Mouse (Mus musculus) NIH3T3 (cell line): ENCODE measurements around the gene Nes.

Experiments used
- DNase-seq: peaks from one replicate; pipeline ENCODE4 v3.0.0-alpha.2; 2012; ENCODE audit warnings: low read depth

Gene Nes

DNA sequence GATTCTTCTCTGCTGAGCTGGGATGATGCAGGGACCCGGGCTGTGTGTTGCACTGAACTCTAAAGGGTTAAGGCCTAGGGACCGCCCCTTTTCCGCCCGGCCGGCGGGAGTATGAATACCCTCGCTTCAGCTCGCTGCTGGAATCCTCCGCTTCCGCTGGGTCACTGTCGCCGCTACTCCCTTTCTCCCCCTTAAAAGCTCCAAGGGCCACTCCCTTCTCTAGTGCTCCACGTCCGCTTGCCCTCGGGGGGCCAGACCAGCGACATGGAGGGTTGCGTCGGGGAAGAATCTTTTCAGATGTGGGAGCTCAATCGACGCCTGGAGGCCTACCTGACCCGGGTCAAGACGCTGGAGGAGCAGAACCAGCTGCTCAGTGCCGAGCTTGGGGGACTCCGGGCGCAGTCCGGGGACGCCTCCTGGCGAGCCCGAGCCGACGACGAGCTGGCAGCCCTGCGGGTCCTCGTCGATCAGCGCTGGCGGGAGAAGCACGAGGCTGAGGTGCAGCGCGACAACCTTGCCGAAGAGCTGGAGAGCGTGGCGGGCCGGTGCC, at the start of gene Nes:
Gene Nes, plus strand, starts transcription at position 140 of the 550 bp plus-strand sequence.
- DNase-seq = peak; percentile 53

DNA sequence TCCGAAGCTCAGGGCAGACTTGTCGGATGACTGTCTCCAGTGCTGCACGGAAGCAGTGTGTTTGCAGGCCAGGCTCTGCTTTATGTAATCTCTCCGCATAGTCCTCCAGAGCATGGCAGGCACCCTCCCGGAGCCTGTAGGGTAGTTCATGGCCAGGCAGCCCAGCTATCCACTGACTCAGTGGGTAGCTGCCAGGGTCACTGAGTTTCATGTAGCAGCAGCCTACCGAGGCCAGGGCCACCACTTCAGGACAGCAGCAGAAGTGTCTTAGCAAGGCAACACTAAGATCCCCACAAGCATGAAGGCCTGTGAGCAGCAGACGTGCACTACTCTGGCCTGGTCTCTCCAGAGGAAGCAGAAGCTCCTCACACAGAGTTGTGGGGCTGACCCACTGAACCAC, 45.9 kb upstream of the Nes start:
- DNase-seq = no peak

DNA sequence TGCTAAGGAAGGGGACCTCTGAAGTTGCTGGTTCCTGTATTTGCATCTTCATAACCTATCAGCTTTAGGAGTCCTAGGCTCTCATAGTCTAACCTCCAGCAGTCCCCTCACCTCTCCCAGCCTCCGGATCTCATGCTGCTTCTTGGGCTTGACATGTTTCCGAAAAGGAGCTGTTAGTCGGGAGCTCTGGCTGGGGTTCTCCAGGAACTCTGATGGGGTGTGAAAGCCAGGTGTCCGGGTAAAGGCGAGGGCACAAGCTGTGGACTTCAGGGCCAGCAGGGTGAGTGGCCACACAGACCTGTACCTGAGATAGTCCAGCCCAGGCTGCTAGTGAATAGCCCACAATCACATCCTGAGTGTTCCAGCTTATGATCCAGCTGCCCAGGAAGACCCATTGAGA, 43.4 kb upstream of the Nes start:
- DNase-seq = no peak

DNA sequence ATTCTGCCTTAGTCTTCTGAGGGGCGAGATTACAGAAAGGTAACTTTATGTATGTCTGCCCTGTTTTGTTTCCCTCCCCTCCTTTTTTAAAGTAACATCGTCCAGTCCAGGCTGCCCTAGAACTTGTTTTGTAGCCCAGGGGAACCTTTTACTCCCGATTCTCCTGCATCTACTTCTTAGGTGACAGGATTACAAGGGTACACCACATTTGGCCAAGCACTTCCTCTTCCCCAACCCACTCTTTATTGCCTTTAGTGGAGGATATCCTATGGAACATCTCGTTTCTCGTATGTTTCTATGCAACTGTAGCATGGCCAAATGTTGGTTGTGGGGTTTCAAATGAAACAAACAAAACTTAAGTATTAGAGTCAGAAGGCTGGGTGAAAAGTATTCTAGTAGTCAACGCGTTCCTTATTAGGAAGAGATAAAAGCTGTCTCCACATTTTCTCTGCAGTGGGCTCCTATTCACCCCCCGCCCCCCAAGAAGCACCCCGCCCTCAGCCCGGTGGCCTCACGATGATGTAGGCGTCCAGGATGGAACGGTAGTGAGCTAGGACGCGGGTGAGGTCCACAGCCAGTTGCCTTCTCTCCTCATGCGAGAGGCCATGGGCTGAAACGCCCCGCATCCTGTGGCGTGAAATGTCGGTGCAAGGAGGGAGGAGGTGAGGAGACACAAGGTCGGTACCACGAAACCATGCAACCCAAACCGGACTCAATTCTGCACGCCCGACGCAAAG, 41.4 kb upstream of the Nes start:
- DNase-seq = no peak

DNA sequence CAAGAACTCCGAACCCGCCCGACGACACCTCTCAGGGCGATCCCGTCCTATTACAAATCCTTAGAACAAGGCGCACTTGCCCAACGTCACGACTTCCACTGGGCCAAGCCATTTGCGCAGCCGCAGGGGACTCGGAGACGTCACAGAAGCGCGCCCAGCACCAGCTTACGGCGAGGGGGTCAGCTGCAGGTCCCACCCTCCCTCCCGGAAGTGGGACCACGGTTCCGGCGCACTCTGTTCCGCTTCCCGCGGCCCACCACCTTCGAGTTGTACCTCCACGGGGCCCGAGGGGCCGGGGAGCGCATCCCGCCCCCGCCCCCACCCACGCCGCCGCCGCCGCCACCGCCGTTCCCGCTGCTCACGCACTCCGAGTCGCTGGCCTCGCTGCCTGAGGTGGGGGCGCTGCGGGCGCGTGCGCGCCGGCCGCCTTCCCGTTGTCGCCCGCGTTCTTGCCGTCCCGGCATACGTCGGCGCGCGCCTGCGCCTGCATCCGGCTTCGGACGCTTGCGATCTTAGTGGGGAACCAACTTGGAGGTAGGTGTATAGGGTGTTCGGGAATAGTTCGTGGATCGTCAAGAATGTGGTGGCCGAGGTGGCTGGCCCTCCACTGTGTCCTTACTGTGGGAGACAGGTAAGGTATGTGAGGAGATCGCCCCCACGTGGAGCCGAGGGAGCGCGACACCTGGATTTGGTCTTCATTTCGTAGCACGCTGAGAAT, 40.6 kb upstream of the Nes start, which contains the start of the genes Isg20l2 and Rrnad1:
Gene Isg20l2, plus strand, starts transcription at position 237 of the 718 bp plus-strand sequence.
Gene Rrnad1, minus strand, starts transcription at position 640 of the 718 bp plus-strand sequence.
- peak; percentile 98 for DNase-seq

DNA sequence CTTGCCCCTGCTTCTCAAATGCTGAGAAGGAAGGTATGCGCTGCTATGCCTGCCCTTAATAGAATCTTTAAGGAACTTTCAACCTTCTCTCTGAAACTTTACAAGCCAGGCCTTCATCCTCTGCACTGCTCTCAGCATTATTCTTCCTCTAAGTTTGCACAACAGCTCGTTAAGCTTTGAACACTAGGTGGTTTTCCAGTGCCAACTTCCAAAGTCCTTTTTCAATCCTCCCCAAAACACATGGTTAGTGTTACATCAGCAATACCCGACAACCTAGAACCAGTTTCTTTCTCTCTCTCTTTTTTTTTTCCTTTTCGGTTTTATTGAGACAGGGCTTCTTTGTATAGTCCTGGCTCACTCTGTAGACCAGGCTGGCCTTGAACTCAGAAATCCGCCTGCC, 36.9 kb upstream of the Nes start:
- DNase-seq = no peak

DNA sequence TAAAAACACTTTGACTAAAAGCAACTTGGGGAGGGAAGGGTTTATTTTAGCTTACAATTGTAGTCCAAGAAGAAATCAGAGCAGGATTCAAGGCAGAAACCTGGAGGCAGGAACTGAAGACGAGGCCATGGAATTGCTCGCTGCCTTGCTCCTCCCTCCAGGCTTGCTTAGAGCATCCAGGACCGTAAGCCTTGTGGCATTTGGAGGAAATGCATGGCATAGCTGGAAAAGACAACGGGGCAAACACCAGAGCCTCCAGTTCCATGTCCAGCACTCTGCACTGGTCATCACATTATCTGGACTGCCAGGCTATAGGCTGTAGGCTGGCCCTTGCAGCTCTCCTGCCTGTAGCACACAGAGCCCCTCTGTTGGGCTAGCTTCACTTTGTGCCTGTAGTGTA, 36.4 kb upstream of the Nes start:
- DNase-seq = no peak

DNA sequence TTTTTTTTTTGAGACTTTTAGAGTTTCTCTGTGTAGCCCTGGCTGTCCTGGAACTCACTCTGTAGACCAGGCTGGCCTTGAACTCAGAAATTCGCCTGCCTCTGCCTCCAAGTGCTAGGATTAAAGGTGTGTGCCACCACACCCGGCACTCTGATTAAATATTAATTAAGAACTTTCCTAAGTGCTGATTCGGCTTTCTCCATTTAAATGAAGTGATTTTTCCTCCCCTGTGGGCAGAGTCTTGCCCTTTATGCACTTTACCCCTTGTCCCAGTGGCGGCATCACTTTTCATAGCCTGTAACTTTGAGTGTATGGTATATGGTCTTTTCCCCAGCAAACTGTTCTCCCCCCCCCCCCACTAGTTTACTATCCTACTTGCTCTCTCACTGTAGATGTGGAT, 35.7 kb upstream of the Nes start:
- no peak for DNase-seq

DNA sequence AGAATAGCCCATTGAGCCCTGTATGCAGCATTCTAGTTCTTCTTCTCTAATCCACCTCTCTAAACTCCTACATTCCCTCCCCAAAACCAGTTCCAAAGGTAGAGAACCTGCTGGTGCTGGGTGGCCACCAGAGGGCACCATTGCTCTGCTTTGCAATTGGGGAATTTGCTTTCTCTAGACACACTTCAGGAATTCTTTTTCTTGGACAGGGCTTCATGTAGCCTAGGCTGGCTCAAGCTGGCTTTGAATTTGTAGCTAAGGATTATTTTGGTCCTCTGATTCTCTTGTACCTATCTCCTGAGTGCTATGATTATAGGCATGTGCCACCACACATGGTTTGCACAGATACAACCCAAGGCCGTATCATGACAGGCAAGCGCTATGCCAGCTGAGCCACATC, 35.1 kb upstream of the Nes start:
- DNase-seq = peak; percentile 92

DNA sequence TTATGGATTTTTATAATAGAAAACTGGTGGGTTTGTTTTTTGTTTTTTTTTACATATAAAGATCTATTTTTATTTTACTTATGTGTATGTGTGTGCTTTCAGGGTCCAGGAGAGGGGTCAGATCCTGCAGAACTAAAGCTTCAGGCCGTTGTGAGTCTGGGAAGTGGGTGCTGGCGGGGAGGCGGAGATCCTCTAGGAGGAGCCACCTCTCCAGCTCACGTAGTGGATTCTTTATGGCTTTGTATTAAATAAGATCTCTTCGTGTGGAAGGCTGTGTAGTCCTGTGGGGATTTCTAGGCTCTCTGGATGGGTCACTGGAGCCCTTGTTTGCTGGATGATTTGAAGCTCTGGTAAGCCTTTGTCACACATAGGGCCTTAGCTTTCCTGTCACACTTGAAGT, 30.3 kb upstream of the Nes start:
- peak; percentile 51 for DNase-seq

DNA sequence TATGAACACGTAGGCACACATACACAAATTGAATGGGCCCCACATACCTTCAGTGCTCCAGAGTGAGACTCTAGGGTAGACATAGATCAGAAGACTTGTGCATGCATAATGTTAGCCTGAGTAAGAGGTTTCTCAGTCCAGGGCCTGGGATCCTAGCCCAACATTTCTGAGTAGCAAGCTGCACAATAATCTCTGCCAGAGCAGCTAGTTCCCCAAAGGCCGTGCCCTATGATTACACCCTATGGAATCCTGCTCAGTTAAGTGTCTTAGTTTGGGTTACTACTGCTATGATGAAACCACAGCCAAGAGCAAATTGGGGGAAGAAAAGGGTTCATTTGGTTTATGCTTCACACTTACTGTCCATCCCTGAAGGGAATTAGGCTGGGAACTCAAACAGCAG, 28.4 kb upstream of the Nes start:
- peak; percentile 90 for DNase-seq

DNA sequence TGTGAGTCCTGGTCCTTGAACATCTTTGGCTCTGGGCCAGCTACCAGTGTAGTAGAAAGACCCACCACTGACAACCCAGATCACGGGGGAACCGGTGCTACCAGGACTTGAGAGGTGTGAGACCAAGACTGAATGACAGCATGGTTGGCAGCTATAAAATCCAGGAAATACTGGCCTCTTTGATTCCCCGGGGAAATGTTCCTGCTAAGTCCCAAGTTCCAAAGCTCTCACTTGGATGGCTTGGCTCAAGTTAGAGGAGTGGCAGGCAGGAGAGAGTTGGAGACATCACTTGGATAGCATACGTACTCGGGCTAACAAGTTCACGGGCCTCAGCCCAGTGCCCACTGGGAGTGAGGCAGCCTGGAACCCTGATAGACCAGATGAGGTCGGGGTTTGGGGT, 27.3 kb upstream of the Nes start:
- no peak for DNase-seq

DNA sequence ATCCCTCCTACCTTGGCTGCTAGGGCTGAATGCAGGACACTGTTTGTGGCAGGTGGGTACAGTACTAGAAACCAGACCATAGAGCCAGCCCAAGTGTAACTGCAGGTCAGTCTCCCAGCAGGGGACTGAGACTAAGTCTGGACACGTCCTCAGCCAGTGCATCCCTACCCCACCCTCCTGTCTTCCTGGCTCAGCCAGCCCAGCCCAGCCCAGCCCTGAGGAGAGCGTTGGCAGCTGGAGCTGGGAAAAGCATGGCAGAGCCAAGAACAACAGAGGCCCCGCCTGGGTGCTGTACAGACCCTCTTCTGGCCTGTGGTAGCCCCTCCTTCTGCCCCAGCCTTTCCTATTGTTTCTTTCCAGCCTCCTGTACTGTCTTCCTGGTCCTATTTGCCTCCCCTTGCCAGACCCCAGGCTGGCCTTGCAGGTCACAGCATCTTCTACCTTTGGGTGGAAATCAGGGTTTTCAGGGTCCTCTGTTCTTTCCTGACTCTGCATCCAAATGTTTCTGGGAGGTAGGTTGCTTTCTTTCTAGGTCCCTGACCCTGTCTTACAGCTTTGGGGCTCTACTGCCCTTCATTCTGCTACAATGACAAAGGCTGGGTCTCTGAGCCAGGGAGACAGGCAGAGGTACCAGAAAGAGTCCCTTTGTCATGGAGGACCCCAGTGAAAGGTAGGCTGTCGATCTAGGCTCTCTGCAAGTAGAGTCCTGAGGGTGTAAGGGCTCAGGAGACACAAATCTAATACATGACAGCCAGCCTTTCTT, 25.9 kb upstream of the Nes start:
- peak; percentile 80 for DNase-seq

DNA sequence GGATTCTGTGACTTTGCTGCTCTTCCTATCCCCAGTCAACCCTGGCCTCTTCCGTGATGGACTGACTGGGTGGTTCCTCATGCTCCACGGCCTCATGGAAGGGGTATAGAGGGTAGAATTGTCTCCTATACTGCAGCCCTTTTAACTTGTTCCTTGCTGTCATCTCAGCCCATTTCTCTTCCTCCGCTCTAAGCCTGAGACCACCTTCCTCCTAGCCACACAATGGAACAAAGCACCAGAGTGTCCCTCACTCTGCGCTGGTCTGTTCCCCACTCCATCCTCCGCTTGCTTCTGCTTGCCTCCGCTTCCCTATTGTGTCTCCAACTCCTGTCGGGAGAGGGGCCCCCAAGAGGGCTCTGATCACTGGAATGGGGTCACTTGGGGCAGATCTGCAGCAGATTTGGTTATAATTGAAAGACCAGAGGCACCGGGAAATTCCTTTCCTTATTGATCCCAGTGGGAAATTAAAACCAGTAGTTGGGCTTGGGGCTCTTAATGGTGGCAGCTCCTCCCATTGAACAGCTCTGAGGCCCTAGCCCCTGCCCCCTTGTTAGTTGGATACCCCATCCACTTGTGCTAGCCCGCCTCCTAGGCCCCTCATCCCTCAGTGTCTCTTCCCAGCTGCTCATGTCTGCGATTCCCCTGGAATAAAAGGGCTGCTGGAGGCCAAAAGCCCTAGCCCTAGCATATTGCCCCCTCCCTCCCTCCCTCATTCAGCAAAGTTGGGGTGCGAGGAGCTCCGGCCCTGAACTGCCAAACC, 24.9 kb upstream of the Nes start:
- no peak for DNase-seq

DNA sequence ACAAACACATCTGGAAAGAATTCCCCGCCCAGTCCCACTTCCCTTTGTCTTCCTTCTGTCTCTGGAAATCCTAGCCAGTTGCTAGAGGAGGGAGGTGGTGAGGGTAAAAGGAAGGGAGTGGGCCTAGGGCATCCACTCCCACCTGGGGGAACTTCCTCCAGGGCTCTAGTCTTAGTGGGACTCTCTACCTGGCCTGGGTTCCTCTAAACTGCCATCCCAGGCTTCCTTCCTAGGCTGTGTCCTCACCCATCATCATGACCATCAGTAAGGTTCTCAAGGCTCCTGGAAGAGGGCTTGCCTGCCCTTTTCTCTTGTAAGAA, 24.4 kb upstream of the Nes start:
- peak; percentile 73 for DNase-seq

DNA sequence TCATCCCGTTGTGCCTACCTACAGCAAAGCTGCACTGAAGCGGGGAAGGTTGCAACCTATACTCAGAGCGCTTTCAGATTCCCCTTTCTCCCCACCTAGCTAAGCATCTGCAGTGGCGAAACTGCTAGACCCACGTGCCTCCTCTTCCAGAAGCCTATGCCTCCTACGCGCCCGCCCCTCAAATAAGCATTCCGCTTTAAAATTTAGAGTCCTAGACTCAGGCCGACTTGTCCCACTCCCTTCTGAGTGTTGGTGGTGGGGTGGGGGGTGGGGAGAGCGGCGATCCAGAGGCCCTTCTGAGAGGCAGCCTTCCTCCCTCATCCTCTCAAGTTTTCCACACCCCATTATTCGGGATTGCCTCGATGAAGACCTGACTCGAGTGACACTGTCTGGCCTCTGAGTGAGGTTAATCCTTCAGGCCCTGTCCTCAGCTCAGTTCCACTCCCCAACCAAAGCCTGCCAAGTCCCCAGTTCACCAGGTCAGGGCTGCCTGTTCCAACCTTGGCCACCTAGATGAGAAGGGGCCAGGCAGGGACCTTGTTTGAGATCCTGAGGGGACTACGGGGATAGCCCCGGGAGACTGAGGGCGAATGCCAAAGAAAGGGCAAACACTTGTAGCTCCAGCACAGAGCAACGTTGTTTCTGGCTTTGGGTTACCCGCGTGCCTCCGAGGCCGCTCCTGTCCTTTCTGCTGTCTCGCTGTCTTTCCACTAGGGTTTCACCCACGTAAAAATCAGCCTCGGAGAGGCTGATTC, 23.6 kb upstream of the Nes start:
- no peak for DNase-seq

DNA sequence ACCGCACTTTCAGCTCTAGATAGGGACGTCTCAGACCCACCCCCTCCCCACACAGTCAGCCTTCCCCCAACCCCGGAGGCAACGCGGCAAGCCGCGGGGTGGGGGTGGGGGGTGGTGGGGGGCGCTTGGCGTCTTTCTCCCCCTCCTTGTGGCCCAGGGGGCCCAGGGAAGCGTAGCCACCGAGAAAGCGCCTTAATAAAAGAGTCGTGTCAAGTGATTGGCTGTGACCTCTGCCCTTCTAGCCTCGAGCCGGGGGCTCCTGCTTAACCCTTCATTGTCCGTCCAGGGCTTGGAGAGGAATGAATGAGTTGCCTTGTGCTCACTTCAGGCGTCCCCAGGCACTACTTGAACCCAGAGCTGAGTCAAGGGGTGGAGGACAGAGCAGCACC, 23.1 kb upstream of the Nes start:
- DNase-seq = no peak

DNA sequence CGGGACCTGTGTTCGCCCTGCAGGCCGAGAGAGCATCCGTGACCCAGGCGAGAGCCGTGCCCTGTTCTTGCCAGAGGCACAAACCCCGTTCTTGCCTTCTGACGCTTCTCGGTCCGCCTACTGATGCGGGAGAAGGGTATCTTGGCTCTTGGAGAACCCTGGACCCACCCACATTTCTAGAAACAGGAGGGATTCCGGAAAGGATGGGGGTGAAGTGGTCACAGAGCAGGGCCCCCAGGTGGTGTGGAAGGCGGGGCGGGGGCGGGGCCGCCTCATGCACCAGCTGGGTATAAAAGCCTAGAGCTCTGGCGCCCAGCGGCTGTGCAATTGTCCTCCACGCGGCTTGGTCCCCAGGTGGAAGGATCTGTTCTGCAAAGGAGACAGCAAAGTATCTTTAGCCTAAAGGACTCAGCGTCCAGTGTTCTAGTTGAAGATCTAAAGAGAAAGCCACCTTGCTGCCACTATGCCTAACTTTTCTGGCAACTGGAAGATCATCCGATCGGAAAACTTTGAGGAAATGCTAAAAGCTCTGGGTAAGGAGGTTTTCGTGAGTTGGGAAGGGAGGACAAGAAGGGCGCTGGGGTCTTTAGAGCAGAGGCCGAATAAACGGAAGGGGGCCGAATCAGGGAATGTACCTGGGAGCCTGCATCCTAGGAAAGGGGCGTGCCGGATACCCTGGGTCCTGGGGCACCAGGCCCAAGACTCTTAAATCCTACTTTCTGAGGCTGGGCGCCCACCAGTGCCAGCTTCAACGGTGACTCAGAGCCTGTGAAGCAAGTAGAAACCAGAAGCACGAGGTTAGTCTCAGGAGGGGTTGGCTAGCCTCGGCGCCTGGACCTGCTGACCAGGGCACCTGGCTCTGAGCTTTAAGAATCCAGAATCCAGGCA, 22.3 kb upstream of the Nes start, which contains the start of gene Crabp2:
Gene Crabp2, plus strand, starts transcription at position 289 of the 888 bp plus-strand sequence.
- peak; percentile 82 for DNase-seq

DNA sequence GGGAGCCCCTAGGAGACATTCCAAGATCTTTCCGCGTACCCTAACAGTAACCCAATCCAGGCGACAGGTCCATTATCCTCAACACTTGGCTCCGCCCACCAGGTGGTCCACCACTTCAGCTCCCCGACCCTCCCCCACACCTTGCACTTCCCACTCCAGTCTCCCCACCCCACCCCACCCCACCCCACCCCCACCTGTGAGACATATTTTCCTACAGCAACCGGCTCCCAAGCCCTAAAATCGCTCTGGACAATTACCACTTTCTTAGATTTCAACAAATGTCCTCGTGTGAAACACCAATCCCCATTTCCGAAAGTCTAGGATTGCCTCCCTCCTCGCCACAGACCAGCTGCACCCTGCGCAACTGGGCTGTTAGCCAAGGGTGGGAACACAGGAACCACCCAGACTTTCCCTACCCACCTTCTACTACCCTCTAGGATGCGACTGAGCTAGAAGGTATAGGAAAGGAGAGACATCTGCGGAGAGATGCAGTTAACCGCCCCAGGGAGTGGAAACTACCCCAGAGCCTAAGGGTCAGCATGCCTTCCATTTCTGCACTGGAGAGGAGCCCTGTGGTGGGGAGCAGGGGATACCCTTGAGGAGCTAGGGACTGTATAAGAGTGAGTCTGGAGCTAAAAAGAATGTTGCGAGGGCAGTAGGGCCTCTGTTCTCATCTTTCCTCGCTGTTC, 21.5 kb upstream of the Nes start:
- DNase-seq = peak; percentile 55
